Mouse (Mus musculus) cerebellum, adult 2 months (tissue): ENCODE measurements around the gene Igf2r. TPM values are rescaled to one million over a fixed set of nuclear protein-coding genes. Genes with fewer than 3 reads are reported as not detected.

Source experiments
- DNase-seq, 2 experiments: peaks; one replicate each; pipeline ENCODE4 v3.0.0; 2021
- H3K27ac ChIP-seq: fragments of 200-500 bp; 2 replicates; pipeline ENCODE4 v1.5.1; 2012; ENCODE audit warnings: low read length, control low read depth, inconsistent platforms; ENCODE audit not compliant: insufficient read depth
- H3K27me3 ChIP-seq: fragments of 200-500 bp; 2 replicates; pipeline ENCODE4 v1.6.1; 2012; ENCODE audit warnings: inconsistent platforms, mild to moderate bottlenecking, low read length, moderate library complexity; ENCODE audit not compliant: control insufficient read depth, insufficient read depth
- H3K4me1 ChIP-seq: fragments of 200-500 bp; 2 replicates; pipeline ENCODE4 v1.6.1; 2011; ENCODE audit warnings: low read length; ENCODE audit not compliant: control insufficient read depth, insufficient read depth
- H3K4me3 ChIP-seq: fragments of 200-500 bp; replicated peaks from 2 replicates; pipeline ENCODE3; 2011; ENCODE audit warnings: mild to moderate bottlenecking, low read depth, low read length, control low read depth; ENCODE audit not compliant: insufficient read depth
- CTCF ChIP-seq: fragments of 200-500 bp; IDR thresholded peaks from 2 replicates; pipeline ENCODE4 v1.5.1; 2011; ENCODE audit warnings: low read depth, mild to moderate bottlenecking, control low read depth, low read length, moderate library complexity, borderline replicate concordance; ENCODE audit not compliant: insufficient read depth
- POLR2A ChIP-seq: fragments of 200-500 bp; IDR thresholded peaks from 2 replicates; pipeline ENCODE4 v1.6.1; 2011; ENCODE audit warnings: low read length, control low read depth, borderline replicate concordance; ENCODE audit not compliant: insufficient read depth
- WGBS: fragments of 180-500 bp; shearing (Covaris S2); methylation state at CpG from one replicate; pipeline ENCODE4 v1.1.7; 2018; 5-methylcytosine and 5-hydroxymethylcytosine counted together
- polyA plus RNA-seq: library from polyadenylated mRNA; depleted of rRNA; stranded (reverse); fragments of >200 nt; gene quantifications from 2 replicates; pipeline ENCODE4 v1.2.3, GENCODE M21; 2012

Gene Igf2r
- polyA plus RNA-seq, 1 experiment, result 18.1 TPM

GRCm38 (mm10) chr17:12791420-12791819 lies 22.0 kb upstream of the Igf2r start:
- no peak for TF ChIP-seq CTCF
- TF ChIP-seq POLR2A, result no peak
- Histone ChIP-seq H3K27me3 (no peaks in the 10 kb centered on the region), H3K4me1 (peaks cover 9% of the 10 kb centered on the region; the same call in 1 of the 2 replicates), H3K4me3 (no peak overlapping the region), H3K27ac (0 out of 2 replicates have a peak overlapping the region, but pooled peaks have one; percentile 3)
- DNase-seq, result no peak
- 82% methylated on average over 4 of the region's 4 CpGs for WGBS

DNA sequence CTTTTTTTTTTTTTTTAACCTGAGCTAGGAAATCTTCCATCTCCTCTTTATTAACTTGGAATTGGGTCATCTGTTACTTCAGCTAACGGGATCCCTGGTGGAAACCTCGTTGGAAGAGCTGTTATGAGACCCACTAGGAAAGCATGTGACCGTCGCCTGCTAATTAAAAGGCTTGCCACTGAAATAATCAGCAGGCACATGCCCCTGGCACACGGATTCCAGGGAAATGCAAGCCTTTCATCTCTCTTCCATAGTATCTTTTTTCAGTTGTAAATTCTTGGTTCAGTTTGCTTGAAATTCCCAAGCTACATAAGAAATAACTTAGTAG lies 21.6 kb upstream of the Igf2r start:
- WGBS, result 52% methylated on average over 5 of the region's 5 CpGs
- H3K27me3 ChIP-seq, result no peaks in the 10 kb centered on the region
- H3K4me1 ChIP-seq, result peaks cover 9% of the 10 kb centered on the region; the same call in 1 of the 2 replicates
- no peak for TF ChIP-seq POLR2A
- no peak for TF ChIP-seq CTCF
- no peak overlapping the region for H3K27ac ChIP-seq
- no peak overlapping the region for H3K4me3 ChIP-seq
- no peak for DNase-seq

DNA sequence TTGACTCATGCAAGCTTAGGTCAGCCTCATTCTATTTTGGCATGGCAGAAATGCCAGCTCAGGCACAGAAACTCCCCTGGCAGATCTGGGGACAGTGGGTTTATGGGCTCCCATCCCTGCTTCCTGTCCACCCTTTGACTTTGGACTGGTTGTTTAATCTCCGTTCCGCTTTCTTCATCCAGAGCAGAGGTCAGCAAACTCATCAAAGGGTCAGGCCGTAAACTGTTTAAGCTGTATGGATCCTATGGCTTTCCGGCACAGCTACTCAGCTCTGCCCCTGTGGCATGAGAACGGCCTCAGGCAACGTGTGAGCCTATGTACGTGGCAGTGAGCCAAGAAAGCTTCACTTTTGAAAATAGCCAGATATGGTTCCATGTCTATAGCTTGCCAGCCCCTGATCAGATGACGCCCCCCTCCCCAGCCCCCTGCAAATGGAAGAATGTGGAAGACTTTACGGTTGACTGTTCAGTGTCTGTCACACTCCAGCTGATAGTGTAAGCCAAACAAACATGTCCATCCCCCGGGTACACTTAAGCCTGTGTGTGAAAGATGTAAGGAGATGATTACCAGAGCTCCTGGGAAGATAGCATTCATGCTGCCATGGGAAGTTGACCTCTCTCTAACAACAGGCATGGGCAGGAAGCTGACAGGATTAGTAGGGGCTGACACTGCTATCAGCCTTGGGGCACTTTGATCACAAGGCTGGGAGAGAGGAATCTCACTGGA lies 21.1 kb upstream of the Igf2r start:
- peak in 1 of 2 experiments; percentile 35 for DNase-seq
- H3K4me3 ChIP-seq, result no peak overlapping the region
- H3K27ac ChIP-seq, result no peak overlapping the region
- peaks cover 9% of the 10 kb centered on the region; the same call in 1 of the 2 replicates for H3K4me1 ChIP-seq
- TF ChIP-seq POLR2A, result no peak
- 43% methylated on average over 10 of the region's 10 CpGs for WGBS
- no peaks in the 10 kb centered on the region for H3K27me3 ChIP-seq

DNA sequence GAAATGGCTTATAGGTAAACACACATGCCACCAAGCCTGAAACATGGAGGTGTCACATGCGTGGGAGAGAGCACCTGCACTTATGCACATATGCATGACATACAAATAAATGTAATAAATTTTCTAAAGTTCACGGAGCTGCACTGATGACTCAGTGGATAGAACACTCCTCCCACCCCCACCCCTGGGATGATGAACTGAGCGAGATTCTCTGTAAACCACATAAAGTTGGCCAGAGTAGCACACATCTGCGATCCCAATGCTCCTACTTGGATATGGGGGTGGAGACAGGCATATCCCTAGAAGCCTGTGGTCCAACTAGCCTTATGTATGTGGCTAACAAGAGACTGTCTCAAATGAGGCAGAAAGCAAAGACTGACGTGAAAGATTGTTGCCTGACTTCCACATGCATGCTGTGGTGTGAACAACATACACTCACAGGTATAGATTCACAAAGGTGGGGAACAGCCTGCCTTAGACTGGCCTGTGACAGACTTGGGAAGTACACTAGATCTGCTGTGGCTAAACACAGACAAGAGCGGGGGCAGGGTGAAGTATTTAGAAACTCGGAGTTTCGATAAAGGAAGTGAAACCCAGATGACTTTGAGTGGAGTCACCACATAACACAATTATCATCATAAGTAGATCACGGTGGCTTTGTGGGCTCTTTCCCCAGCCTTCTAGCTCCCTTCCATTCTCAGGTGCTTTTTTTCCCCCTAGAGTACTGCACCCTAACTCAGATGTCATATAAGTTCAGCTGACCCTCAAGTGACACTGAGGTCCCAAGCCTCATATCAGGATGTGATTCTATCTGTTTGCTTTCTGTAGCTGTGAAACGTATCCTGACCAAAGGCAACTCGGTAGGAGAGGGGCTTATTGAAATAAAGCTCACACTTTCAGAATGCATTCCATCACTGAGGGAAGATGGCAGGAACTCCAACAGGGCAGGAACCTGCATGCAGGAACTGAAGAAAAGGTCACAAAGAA lies 13.7 kb upstream of the Igf2r start:
- Histone ChIP-seq H3K4me3 (no peak overlapping the region), H3K4me1 (peaks cover 3% of the 10 kb centered on the region; the same call in 1 of the 2 replicates), H3K27ac (no peak overlapping the region), H3K27me3 (no peaks in the 10 kb centered on the region)
- TF ChIP-seq POLR2A (no peak), CTCF (no peak)
- 72% methylated on average over 11 of the region's 11 CpGs for WGBS
- DNase-seq, result no peak

GRCm38 (mm10) chr17:12781101-12781500 lies 11.6 kb upstream of the Igf2r start:
- H3K27me3 ChIP-seq, result no peaks in the 10 kb centered on the region
- H3K4me1 ChIP-seq, result peaks cover 3% of the 10 kb centered on the region; the same call in 1 of the 2 replicates
- TF ChIP-seq CTCF, result no peak
- no peak for TF ChIP-seq POLR2A
- H3K4me3 ChIP-seq, result no peak overlapping the region
- no peak for DNase-seq
- H3K27ac ChIP-seq, result no peak overlapping the region
- WGBS, result 73% methylated on average over 5 of the region's 5 CpGs

DNA sequence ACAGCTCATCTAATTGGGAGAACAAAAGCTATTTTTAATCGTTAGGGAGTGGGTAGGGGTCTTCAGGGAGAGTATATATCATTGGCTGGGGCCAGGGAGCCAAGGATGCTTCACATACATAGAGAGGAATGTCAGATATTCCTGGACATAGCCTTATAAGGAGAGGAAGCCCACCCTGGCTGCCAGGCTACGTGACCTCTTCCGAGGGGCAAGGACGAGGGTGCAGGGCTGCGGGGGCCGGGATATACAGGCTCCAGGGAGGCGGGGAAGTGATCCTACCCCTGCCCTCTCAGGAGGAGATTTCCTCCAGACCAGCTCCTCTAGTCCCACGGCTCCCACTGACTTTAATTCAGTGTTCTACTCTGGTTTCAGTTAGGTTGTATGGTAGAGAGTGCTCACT lies 10.7 kb upstream of the Igf2r start:
- DNase-seq, result no peak
- Histone ChIP-seq H3K27ac (no peak overlapping the region), H3K4me3 (no peak overlapping the region), H3K4me1 (peaks cover 3% of the 10 kb centered on the region; the same call in 1 of the 2 replicates), H3K27me3 (no peaks in the 10 kb centered on the region)
- 66% methylated on average over 8 of the region's 8 CpGs for WGBS
- TF ChIP-seq CTCF (no peak), POLR2A (no peak)

DNA sequence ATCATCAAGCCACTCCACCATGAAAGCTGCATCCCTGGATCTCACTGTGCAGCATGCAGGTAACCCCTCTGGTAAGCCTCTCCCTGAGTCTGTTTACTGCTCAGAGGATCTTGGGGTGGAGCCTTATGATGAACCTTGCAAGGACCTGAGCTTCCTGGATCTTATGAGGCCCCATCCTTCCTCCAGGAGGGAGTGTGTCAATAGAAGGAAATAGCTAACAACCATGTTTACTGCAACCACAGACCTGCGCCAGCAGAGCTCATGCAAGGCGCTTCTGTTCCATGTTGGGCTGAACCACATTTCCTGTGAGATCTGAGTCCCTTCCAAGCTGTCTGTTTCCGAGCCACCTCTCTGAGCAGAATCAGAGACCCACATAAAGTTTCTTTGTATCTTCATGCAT lies 10.0 kb upstream of the Igf2r start:
- no peak for DNase-seq
- H3K4me3 ChIP-seq, result no peak overlapping the region
- H3K4me1 ChIP-seq, result peaks cover 3% of the 10 kb centered on the region; the same call in 1 of the 2 replicates
- 71% methylated on average over 3 of the region's 3 CpGs for WGBS
- TF ChIP-seq CTCF (no peak), POLR2A (no peak)
- no peak overlapping the region for H3K27ac ChIP-seq
- H3K27me3 ChIP-seq, result no peaks in the 10 kb centered on the region
